Mouse (Mus musculus) midbrain, embryonic 13.5 days (tissue): ENCODE data around the gene Lpp. TPM values are rescaled to one million over a fixed set of nuclear protein-coding genes. Genes with fewer than 3 reads are reported as not detected.

Experiments used
- ATAC-seq: fragments of 200-750 bp; cut with Nextera tagmentation; 2 replicates; pipeline ENCODE4 v1.8.0; 2017; ENCODE audit warnings: mild to moderate bottlenecking, moderate TSS enrichment, moderate library complexity
- H3K27ac ChIP-seq: fragments of 300-500 bp; sonication (generic); 2 replicates; pipeline ENCODE4 v1.5.1; 2015; ENCODE audit warnings: inconsistent platforms, mild to moderate bottlenecking, moderate library complexity
- H3K27me3 ChIP-seq: fragments of 300-500 bp; sonication (generic); 2 replicates; pipeline ENCODE4 v1.6.1; 2015; ENCODE audit warnings: mild to moderate bottlenecking, inconsistent platforms
- H3K36me3 ChIP-seq: fragments of 300-500 bp; sonication (generic); 2 replicates; pipeline ENCODE4 v1.6.1; 2015; ENCODE audit warnings: mild to moderate bottlenecking, inconsistent platforms
- H3K4me1 ChIP-seq: fragments of 300-500 bp; sonication (generic); replicated peaks from 2 replicates; pipeline ENCODE4 v1.6.1; 2015; ENCODE audit warnings: inconsistent platforms
- H3K4me2 ChIP-seq: fragments of 300-500 bp; sonication (generic); replicated peaks from 2 replicates; pipeline ENCODE4 v1.6.1; 2015; ENCODE audit warnings: moderate library complexity, mild to moderate bottlenecking, inconsistent platforms
- H3K4me3 ChIP-seq: fragments of 300-500 bp; sonication (generic); replicated peaks from 2 replicates; pipeline ENCODE4 v1.5.1; 2015; ENCODE audit warnings: mild to moderate bottlenecking, inconsistent platforms
- H3K9ac ChIP-seq: fragments of 300-500 bp; sonication (generic); replicated peaks from 2 replicates; pipeline ENCODE4 v1.6.1; 2015; ENCODE audit warnings: mild to moderate bottlenecking, inconsistent platforms
- H3K9me3 ChIP-seq: fragments of 300-500 bp; sonication (generic); 2 replicates; pipeline ENCODE4 v1.6.1; 2016; ENCODE audit warnings: mild to moderate bottlenecking, inconsistent platforms
- WGBS: fragments of 180-500 bp; shearing (Covaris S2); methylation state at CpG from one replicate; pipeline ENCODE4 v1.1.7; 2015; 5-methylcytosine and 5-hydroxymethylcytosine counted together
- polyA plus RNA-seq: library from polyadenylated mRNA; unstranded; fragments of >200 nt; fragmentation: Nextera tagmentation; extraction: Ambion mirVana; gene quantifications from 2 replicates; pipeline ENCODE4 v1.2.1, GENCODE M21; 2015

Gene Lpp
- 9.0 and 10.2 TPM in 2 replicates for polyA plus RNA-seq

DNA sequence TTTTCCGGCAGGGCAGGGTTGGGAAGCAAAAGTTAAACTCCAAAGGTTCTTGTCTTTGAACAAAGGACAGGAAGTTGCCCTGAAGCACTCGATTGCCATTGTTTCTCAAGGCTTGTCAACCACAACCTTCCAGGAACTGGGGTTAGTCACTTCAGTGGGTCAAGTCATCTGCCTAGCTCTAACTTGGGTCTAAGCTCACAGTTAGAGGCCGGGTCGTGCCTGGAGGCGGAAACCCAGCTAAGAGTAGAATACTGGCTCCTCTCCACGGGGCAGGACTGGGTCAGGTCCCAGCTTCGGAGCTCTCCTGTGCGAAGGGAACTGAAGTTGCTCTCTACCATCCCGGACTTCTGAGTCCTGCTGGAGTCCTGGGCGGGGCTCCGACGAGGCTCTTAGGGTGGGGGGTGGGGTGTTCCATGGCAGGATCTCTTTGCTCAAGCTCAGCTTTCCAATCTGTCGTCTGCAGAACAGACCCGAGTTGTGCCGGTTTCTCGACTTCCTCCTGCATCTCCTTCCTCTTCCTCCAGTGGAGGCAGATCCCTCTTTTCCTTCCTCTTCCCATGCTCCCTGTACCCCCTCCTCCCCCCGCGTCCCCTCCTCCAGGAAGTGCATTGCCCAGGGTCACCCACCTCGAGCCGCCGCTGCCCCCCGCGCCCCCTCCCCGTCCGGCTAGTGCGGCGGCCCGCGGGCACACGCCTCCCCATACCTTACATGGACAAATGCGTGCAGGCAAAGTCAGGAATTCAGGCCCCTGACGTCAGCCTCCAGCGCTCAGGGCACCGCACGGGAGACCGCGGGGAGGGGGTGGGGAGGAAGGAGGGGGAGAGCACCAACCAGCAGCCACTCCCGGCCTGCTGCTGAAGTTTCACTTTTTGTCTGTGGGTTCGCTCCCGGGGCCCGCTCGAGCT lies at the start of gene Lpp:
Gene Lpp, plus strand, starts transcription at position 857 of the 905 bp plus-strand sequence.
- Histone ChIP-seq H3K36me3 (no peaks in the 10 kb centered on the region), H3K27me3 (0 out of 2 replicates have a peak, but pooled peaks cover 3% of the 10 kb centered on the region), H3K4me3 (peak within 1 kb of the TSS; percentile 82), H3K27ac (peak within 1 kb of the TSS; percentile 73), H3K4me2 (peak within 1 kb of the TSS; percentile 84), H3K9me3 (no peaks in the 10 kb centered on the region), H3K4me1 (peaks cover 12% of the 10 kb centered on the region), H3K9ac (peak within 1 kb of the TSS; percentile 85)
- peak; percentile 93 for ATAC-seq
- WGBS: 2% methylated on average over 42 of the region's 42 CpGs

DNA sequence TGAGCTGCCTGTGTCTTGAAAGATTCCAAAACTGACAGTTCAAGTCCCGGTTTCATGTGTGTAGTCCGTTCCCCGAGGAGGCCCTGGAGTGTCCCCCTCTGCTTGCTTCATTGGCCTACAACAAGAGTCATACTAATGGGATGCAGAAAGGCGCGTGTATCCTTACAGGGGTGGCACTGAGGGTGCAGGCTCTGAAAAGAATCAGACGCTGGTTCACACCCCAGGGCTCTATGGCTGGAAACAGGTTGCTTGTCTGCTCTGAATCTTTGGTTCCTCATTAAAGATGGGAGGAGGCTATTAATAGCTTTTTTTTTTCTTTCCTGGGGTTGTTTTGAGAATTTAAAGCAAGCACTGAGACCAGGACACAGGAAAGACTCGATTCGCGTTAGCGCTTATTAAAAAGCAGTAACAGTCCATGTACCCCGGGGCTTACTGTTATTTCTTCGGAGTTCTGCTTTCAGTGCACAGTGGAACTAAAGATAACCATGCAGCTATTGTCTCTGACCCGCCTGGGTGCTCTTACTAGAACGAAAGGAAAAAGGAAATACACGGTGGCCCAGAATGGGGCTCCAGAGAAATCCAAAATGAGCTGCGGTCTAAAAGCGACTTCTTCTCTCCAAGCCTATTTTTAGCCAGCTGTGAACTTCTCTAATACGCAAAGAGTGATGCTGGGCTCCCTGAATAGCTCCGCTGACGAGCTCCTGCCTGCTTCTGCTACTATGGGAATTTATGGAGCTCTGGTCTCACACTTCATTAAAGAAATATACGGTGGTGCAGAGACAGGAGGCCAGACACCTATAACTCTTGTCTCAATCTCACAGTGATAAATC lies 45.5 kb upstream of the Lpp start:
- H3K27ac ChIP-seq: no peak overlapping the region
- no peak overlapping the region; the same call in 1 of the 2 replicates for H3K4me2 ChIP-seq
- no peaks in the 10 kb centered on the region for H3K9me3 ChIP-seq
- H3K4me3 ChIP-seq: no peak overlapping the region
- 67% methylated on average over 21 of the region's 21 CpGs for WGBS
- H3K27me3 ChIP-seq: no peaks in the 10 kb centered on the region
- no peak for ATAC-seq
- H3K36me3 ChIP-seq: no peaks in the 10 kb centered on the region
- H3K9ac ChIP-seq: no peak overlapping the region
- 0 out of 2 replicates have a peak, but pooled peaks cover 4% of the 10 kb centered on the region for H3K4me1 ChIP-seq

DNA sequence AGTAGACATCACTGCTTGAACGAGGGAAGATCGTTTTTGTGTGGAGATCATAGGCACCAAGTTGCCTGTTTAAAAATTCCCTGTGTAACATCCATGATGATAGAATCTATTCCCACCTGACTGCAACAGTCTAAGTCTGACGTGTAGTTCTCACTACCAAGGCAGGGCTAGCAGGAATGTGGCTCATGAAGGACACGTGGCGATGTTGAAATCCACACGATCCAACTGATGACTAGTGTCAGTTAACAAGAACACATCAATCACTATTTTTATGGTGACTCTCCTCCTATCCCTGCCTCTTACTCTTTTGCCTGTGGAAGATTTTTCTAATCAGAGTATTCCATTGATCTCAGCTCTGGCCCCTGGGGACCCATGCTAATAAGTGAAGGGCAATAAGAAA lies 43.0 kb upstream of the Lpp start:
- 0 out of 2 replicates have a peak, but pooled peaks cover 4% of the 10 kb centered on the region for H3K4me1 ChIP-seq
- no peaks in the 10 kb centered on the region for H3K36me3 ChIP-seq
- WGBS: 83% methylated on average over 6 of the region's 6 CpGs
- H3K4me3 ChIP-seq: no peak overlapping the region
- ATAC-seq: no peak
- no peaks in the 10 kb centered on the region for H3K9me3 ChIP-seq
- H3K27ac ChIP-seq: no peak overlapping the region
- no peak overlapping the region for H3K4me2 ChIP-seq
- no peak overlapping the region for H3K9ac ChIP-seq
- no peaks in the 10 kb centered on the region for H3K27me3 ChIP-seq

DNA sequence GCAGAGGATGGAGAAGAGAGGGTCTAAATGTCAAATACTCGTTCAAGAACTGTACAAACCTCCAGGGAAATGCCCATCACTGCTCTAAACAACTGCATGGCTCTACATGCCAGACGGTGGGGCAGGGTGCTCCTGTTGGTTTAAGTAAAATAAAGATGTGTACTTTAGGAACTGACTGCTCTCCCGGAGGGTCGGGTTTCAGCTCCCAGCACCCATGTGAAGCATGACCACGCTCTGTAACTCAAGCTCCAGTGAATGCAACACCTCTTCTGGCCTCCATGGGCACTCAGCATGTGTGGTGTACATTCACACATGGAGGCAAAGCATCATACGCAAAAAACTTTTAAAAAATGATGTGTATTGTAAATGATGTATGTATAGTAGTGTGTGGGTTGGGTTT lies 42.6 kb upstream of the Lpp start:
- no peaks in the 10 kb centered on the region for H3K36me3 ChIP-seq
- no peak for ATAC-seq
- 75% methylated on average over 6 of the region's 6 CpGs for WGBS
- no peaks in the 10 kb centered on the region for H3K9me3 ChIP-seq
- H3K4me2 ChIP-seq: no peak overlapping the region
- H3K9ac ChIP-seq: no peak overlapping the region
- no peaks in the 10 kb centered on the region for H3K27me3 ChIP-seq
- H3K4me3 ChIP-seq: no peak overlapping the region
- no peak overlapping the region for H3K27ac ChIP-seq
- H3K4me1 ChIP-seq: 0 out of 2 replicates have a peak, but pooled peaks cover 4% of the 10 kb centered on the region

DNA sequence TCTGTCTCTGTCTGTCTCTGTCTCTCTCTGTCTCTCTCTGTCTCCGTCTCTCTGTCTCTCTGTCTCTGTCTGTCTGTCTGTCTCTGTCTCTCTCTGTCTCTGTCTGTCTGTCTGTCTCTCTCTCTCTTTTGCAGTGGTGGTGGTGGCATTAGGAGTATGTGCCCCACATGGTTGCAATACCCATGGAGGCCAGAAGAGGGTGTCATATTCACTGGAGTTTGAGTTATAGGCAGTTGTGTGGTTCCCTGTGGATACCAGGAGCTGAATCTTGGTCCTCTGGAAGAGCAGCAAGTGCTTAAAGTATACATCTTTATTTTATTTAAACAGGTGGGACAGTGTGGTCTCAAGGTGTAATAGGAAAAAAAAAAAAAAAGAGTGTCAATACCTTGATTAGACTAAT lies 41.5 kb upstream of the Lpp start:
- whole genome bisulfite sequencing: 90% methylated on average over 1 of the region's 1 CpGs
- no peak for ATAC-seq
- no peak overlapping the region for H3K9ac ChIP-seq

DNA sequence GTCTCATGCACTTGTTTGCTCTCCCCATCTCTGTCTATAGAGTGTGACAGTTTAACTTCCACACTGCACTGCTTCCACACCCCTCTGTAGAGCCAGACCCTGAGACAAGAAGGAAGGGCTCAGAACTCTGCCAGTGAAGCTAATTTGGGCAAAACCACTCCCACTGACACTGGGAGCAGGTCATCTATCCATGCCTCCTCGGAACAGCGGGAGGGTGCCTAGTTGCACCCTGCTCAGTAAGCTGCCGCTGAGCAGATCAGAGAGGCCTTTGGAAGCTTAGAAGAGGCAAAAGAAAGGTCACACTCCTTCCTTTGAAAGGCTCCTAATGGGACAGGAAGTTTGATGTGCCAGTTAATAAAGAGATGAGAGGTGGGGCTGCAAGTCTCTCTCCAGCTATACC lies 39.5 kb upstream of the Lpp start:
- ATAC-seq: no peak
- no peaks in the 10 kb centered on the region for H3K27me3 ChIP-seq
- WGBS: 11% methylated on average over 3 of the region's 3 CpGs

More for the DNA sequence above, 41.5 kb upstream of the Lpp start:
- no peaks in the 10 kb centered on the region for H3K9me3 ChIP-seq
- H3K4me3 ChIP-seq: no peak overlapping the region
- no peak overlapping the region for H3K4me2 ChIP-seq
- H3K4me1 ChIP-seq: 0 out of 2 replicates have a peak, but pooled peaks cover 4% of the 10 kb centered on the region
- no peaks in the 10 kb centered on the region for H3K36me3 ChIP-seq
- H3K27me3 ChIP-seq: no peaks in the 10 kb centered on the region
- no peak overlapping the region for H3K27ac ChIP-seq

DNA sequence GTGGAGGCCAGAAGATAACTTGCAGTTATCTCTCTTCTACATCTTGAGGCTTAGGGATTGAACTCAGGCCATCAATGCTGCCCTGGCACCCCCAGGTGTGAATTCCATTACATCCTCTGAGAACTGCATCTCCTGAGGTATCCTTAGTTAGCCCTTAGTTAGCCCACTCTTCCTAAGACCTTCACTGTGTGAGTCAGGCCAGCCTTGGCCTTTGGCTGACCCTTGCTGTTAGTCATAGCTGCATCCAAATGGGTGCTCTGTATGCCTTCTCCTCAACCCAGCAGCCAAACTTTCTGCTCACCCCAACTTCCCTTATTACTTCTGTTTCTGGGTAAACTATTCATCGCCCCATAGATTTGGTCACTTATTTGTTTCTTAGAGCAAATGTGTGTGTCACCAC lies 31.6 kb upstream of the Lpp start:
- no peaks in the 10 kb centered on the region for H3K4me1 ChIP-seq

More for the DNA sequence above, 39.5 kb upstream of the Lpp start:
- no peak overlapping the region for H3K27ac ChIP-seq
- no peaks in the 10 kb centered on the region for H3K9me3 ChIP-seq
- H3K36me3 ChIP-seq: no peaks in the 10 kb centered on the region
- H3K4me3 ChIP-seq: no peak overlapping the region
- H3K9ac ChIP-seq: no peak overlapping the region
- no peak overlapping the region for H3K4me2 ChIP-seq
- no peaks in the 10 kb centered on the region for H3K4me1 ChIP-seq

DNA sequence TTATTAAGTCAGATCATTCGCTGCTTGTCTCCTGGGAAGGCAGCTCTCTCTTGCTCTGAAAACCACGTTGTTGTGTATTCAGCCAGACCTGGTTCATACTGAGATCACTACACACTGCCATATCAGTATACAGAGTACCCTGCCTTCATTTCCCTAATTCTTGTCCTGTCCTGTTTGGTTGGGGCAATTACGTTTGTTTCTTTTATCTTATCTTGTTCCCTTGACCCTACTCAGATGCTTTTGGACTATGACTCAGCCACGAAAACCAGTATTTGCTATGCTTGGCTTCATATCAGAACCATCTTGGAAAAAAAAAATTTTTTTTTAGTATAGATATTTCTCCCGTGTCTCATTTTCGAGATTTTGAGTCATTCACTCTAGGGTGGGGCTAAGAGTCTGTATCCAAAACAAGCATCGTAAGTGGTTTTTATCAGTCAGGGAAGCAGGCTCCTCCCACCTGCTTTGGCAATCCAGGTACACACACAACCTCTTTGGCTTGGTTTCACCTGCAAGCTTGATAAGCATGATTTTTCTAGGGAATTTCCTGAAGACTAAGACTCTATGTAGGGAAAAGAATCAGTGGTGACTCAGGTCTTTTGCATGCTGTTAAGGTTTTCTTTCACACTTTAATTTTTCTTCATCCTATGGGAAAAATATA lies 29.1 kb upstream of the Lpp start:
- no peak overlapping the region for H3K9ac ChIP-seq
- 88% methylated on average over 7 of the region's 7 CpGs for WGBS
- H3K9me3 ChIP-seq: no peaks in the 10 kb centered on the region
- H3K27me3 ChIP-seq: 0 out of 2 replicates have a peak, but pooled peaks cover 3% of the 10 kb centered on the region
- ATAC-seq: no peak
- H3K4me3 ChIP-seq: no peak overlapping the region
- no peaks in the 10 kb centered on the region for H3K36me3 ChIP-seq
- H3K27ac ChIP-seq: no peak overlapping the region
- no peak overlapping the region for H3K4me2 ChIP-seq
- H3K4me1 ChIP-seq: no peaks in the 10 kb centered on the region

More for the DNA sequence above, 31.6 kb upstream of the Lpp start:
- ATAC-seq: no peak
- Histone ChIP-seq H3K9ac (no peak overlapping the region), H3K36me3 (no peaks in the 10 kb centered on the region), H3K4me3 (no peak overlapping the region), H3K9me3 (no peaks in the 10 kb centered on the region), H3K4me2 (no peak overlapping the region), H3K27ac (no peak overlapping the region), H3K27me3 (no peaks in the 10 kb centered on the region)
- WGBS: 92% methylated on average over 1 of the region's 1 CpGs

DNA sequence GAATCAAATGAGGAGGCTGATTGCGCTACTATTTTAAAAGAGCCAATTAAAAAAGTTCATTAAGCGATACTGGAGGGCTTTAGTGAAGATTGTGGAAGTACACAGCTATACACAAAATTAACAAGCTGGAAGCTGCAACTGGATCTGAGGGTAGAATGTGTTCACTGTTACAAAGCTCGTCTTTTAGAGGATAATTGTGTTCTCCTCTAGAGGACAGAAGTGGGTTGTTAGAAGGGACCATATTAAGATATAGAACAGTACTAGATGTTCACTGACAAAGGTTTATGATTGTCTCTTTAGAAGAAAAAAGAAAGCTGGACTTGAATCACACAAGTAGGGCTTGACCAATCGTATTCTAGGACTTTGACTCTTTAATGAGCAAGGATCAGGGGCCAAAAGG lies 27.4 kb upstream of the Lpp start:
- WGBS: 71% methylated on average over 4 of the region's 4 CpGs
- no peak overlapping the region for H3K27ac ChIP-seq
- H3K4me1 ChIP-seq: no peaks in the 10 kb centered on the region
- ATAC-seq: no peak
- no peak overlapping the region for H3K4me3 ChIP-seq
- 0 out of 2 replicates have a peak, but pooled peaks cover 3% of the 10 kb centered on the region for H3K27me3 ChIP-seq
- no peak overlapping the region for H3K4me2 ChIP-seq
- no peaks in the 10 kb centered on the region for H3K36me3 ChIP-seq
- H3K9me3 ChIP-seq: no peaks in the 10 kb centered on the region
- H3K9ac ChIP-seq: no peak overlapping the region

DNA sequence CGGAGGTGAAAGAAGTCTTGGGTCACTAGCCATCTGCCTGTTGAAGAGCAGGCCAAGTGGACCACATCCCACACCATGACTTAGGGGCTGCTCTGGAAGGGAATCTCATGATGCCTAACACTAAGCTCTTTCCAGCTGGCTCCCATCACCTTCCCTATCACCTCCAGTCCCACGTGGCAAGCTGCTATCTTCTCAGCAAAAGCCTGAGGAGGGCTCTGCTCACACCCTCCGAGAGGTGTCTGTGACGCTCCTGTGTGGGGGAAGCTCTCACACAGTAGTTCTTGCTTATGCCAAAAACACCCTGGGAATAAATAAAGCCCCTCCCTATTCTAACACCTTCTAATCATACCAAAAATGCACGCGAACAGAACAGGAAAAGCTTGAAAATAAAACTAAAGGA lies 26.2 kb upstream of the Lpp start:
- no peak for ATAC-seq
- H3K36me3 ChIP-seq: no peaks in the 10 kb centered on the region
- no peaks in the 10 kb centered on the region for H3K4me1 ChIP-seq
- H3K27ac ChIP-seq: no peak overlapping the region
- H3K9me3 ChIP-seq: peaks cover 3% of the 10 kb centered on the region; the same call in 1 of the 2 replicates
- 80% methylated on average over 6 of the region's 6 CpGs for WGBS
- H3K27me3 ChIP-seq: 0 out of 2 replicates have a peak, but pooled peaks cover 3% of the 10 kb centered on the region
- no peak overlapping the region for H3K4me3 ChIP-seq
- H3K9ac ChIP-seq: no peak overlapping the region
- no peak overlapping the region for H3K4me2 ChIP-seq

DNA sequence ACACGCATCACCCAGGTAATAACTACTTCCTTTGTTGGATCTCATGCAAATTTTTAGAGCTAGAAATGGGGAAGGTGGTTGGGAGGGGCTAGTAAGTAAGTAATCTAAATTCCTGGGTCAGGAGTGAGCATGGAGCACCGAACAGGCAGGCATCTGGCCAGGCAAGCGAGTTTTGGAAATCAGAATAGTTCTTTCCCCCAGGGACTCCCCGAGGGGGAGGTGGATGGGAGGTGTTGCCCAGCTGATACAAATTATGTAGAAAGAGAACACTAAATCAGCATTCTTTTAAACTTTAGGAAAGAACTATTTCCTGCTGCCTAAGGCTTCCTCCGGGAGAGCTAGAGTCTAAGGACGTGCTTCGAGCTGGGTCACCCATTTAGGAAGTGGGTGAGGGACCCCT lies 25.8 kb upstream of the Lpp start:
- H3K4me3 ChIP-seq: no peak overlapping the region
- H3K9me3 ChIP-seq: peaks cover 3% of the 10 kb centered on the region; the same call in 1 of the 2 replicates
- WGBS: 78% methylated on average over 7 of the region's 7 CpGs

More for the DNA sequence above, 25.8 kb upstream of the Lpp start:
- Histone ChIP-seq H3K4me1 (no peaks in the 10 kb centered on the region), H3K27me3 (0 out of 2 replicates have a peak, but pooled peaks cover 3% of the 10 kb centered on the region), H3K27ac (no peak overlapping the region), H3K4me2 (no peak overlapping the region), H3K9ac (no peak overlapping the region), H3K36me3 (no peaks in the 10 kb centered on the region)
- ATAC-seq: no peak
